Mouse (Mus musculus) heart, postnatal 0 days (tissue): ENCODE data around the gene Nlrc5.
A peak's percentile ranks its signal among the peaks of the same experiment; 100 is the strongest.

Experiments used
- CTCF ChIP-seq: IDR thresholded peaks from 2 replicates; pipeline ENCODE4 v1.5.1; 2016; ENCODE audit warnings: antibody characterized with exemption, control low read depth, low read depth
- EP300 ChIP-seq: IDR thresholded peaks from 2 replicates; pipeline ENCODE4 v1.6.1; 2016; ENCODE audit warnings: antibody characterized with exemption, low read depth

- TF ChIP-seq CTCF (peak; percentile 87), EP300 (no peak)
These were observed 37.0 kb upstream of the Nlrc5 start for GRCm38 (mm10) chr8:94396964-94397657.
